Mouse (Mus musculus): Measurements from ENCODE around the gene Ttll5. TPM values are rescaled to one million over a fixed set of nuclear protein-coding genes. Genes with fewer than 3 reads are reported as not detected.

Ttll5 gene
- polyA plus RNA-seq, 2 experiments: 5.6 to 6.4 TPM

GRCm38 (mm10) chr12:86014174-86014573 lies 189.7 kb downstream of the Ttll5 start:
- H3K27ac ChIP-seq: no peak overlapping the region
- no peaks in the 10 kb centered on the region for H3K36me3 ChIP-seq (replicated peaks; ENCODE audit: control insufficient read depth, insufficient read depth, low read depth)
- TF ChIP-seq EP300 (IDR thresholded peaks at IDR 0.05; ENCODE audit: low read depth): no peak
- TF ChIP-seq CTCF (IDR thresholded peaks at IDR 0.05; ENCODE audit: low read depth): no peak
- H3K27me3 ChIP-seq (ENCODE audit: control insufficient read depth, insufficient read depth, low read length): no peaks in the 10 kb centered on the region
- WGBS (ENCODE audit: insufficient replicate concordance): 82% methylated on average over 2 of the region's 2 CpGs
- DNase-seq (ENCODE audit: low read depth in 3 of 3, low spot score in 3 of 3) (no peak), ATAC-seq (ENCODE audit: insufficient read depth) (no peak)
- H3K4me3 ChIP-seq (ENCODE audit: insufficient read depth in 1 of 2, low read depth in 2 of 2, low read length in 2 of 2): no peak overlapping the region
- no peak overlapping the region for H3K9ac ChIP-seq (replicated peaks)
- H3K4me1 ChIP-seq (replicated peaks; ENCODE audit: control insufficient read depth in 2 of 2, insufficient read depth in 2 of 2, low read length in 1 of 2): no peaks in the 10 kb centered on the region
- no peak overlapping the region for H3K4me2 ChIP-seq (ENCODE audit: low read depth)
- H3K9me3 ChIP-seq (ENCODE audit: control insufficient read depth, low read length): no peaks in the 10 kb centered on the region

GRCm38 (mm10) chr12:86014621-86015020 lies 190.2 kb downstream of the Ttll5 start:
- no peak for TF ChIP-seq CTCF (IDR thresholded peaks at IDR 0.05; ENCODE audit: low read depth)
- no peak for TF ChIP-seq EP300 (IDR thresholded peaks at IDR 0.05; ENCODE audit: low read depth)
- no peaks in the 10 kb centered on the region for H3K4me1 ChIP-seq (replicated peaks; ENCODE audit: control insufficient read depth in 2 of 2, insufficient read depth in 2 of 2, low read length in 1 of 2)
- H3K9me3 ChIP-seq (ENCODE audit: control insufficient read depth, low read length): no peaks in the 10 kb centered on the region
- no peak for ATAC-seq (ENCODE audit: insufficient read depth)
- no peak overlapping the region for H3K9ac ChIP-seq (replicated peaks)
- H3K4me3 ChIP-seq (ENCODE audit: insufficient read depth in 1 of 2, low read depth in 2 of 2, low read length in 2 of 2): no peak overlapping the region
- H3K27me3 ChIP-seq (ENCODE audit: control insufficient read depth, insufficient read depth, low read length): no peaks in the 10 kb centered on the region
- H3K27ac ChIP-seq: no peak overlapping the region
- H3K4me2 ChIP-seq (ENCODE audit: low read depth): no peak overlapping the region
- 65% methylated on average over 3 of the region's 3 CpGs for WGBS (ENCODE audit: insufficient replicate concordance)
- no peak for DNase-seq (ENCODE audit: low read depth in 3 of 3, low spot score in 3 of 3)
- H3K36me3 ChIP-seq (replicated peaks; ENCODE audit: control insufficient read depth, insufficient read depth, low read depth): no peaks in the 10 kb centered on the region

- DNase-seq (ENCODE audit: low read depth in 3 of 3, low spot score in 3 of 3) (no peak), ATAC-seq (ENCODE audit: insufficient read depth) (no peak)
- H3K27me3 ChIP-seq (ENCODE audit: control insufficient read depth, insufficient read depth, low read length): no peaks in the 10 kb centered on the region
- whole genome bisulfite sequencing (ENCODE audit: insufficient replicate concordance): 59% methylated on average over 2 of the region's 2 CpGs
- TF ChIP-seq EP300 (IDR thresholded peaks at IDR 0.05; ENCODE audit: low read depth): no peak
- H3K4me2 ChIP-seq (ENCODE audit: low read depth): no peak overlapping the region
- no peak overlapping the region for H3K4me3 ChIP-seq (ENCODE audit: insufficient read depth in 1 of 2, low read depth in 2 of 2, low read length in 2 of 2)
- H3K9me3 ChIP-seq (ENCODE audit: control insufficient read depth, low read length): no peaks in the 10 kb centered on the region
- no peaks in the 10 kb centered on the region for H3K36me3 ChIP-seq (replicated peaks; ENCODE audit: control insufficient read depth, insufficient read depth, low read depth)
- no peak overlapping the region for H3K27ac ChIP-seq
- H3K4me1 ChIP-seq (replicated peaks; ENCODE audit: control insufficient read depth in 2 of 2, insufficient read depth in 2 of 2, low read length in 1 of 2): no peaks in the 10 kb centered on the region
- no peak overlapping the region for H3K9ac ChIP-seq (replicated peaks)
These were observed 190.7 kb downstream of the Ttll5 start for GRCm38 (mm10) chr12:86015114-86015513.

GRCm38 (mm10) chr12:86017360-86017759 lies 192.9 kb downstream of the Ttll5 start:
- no peak for TF ChIP-seq EP300 (IDR thresholded peaks at IDR 0.05; ENCODE audit: low read depth)
- TF ChIP-seq CTCF (IDR thresholded peaks at IDR 0.05; ENCODE audit: low read depth): no peak
- no peaks in the 10 kb centered on the region for H3K9me3 ChIP-seq (ENCODE audit: control insufficient read depth, low read length)
- no peaks in the 10 kb centered on the region for H3K36me3 ChIP-seq (replicated peaks; ENCODE audit: control insufficient read depth, insufficient read depth, low read depth)
- H3K9ac ChIP-seq (replicated peaks): no peak overlapping the region
- H3K27me3 ChIP-seq (ENCODE audit: control insufficient read depth, insufficient read depth, low read length): no peaks in the 10 kb centered on the region
- H3K4me1 ChIP-seq (replicated peaks; ENCODE audit: control insufficient read depth in 2 of 2, insufficient read depth in 2 of 2, low read length in 1 of 2): no peaks in the 10 kb centered on the region
- WGBS (ENCODE audit: insufficient replicate concordance): 67% methylated on average over 5 of the region's 5 CpGs
- no peak overlapping the region for H3K4me2 ChIP-seq (ENCODE audit: low read depth)
- no peak overlapping the region for H3K4me3 ChIP-seq (ENCODE audit: insufficient read depth in 1 of 2, low read depth in 2 of 2, low read length in 2 of 2)
- DNase-seq (ENCODE audit: low read depth in 3 of 3, low spot score in 3 of 3): no peak
- no peak for ATAC-seq (ENCODE audit: insufficient read depth)
- no peak overlapping the region for H3K27ac ChIP-seq

GRCm38 (mm10) chr12:86021583-86021982 lies 197.1 kb downstream of the Ttll5 start:
- WGBS (ENCODE audit: insufficient replicate concordance): 73% methylated on average over 6 of the region's 6 CpGs
- no peak overlapping the region for H3K4me3 ChIP-seq (ENCODE audit: insufficient read depth in 1 of 2, low read depth in 2 of 2, low read length in 2 of 2)
- DNase-seq (ENCODE audit: low read depth in 3 of 3, low spot score in 3 of 3) (no peak), ATAC-seq (ENCODE audit: insufficient read depth) (no peak)
- H3K36me3 ChIP-seq (replicated peaks; ENCODE audit: control insufficient read depth, insufficient read depth, low read depth): no peaks in the 10 kb centered on the region
- H3K9me3 ChIP-seq (ENCODE audit: control insufficient read depth, low read length): no peaks in the 10 kb centered on the region
- H3K9ac ChIP-seq (replicated peaks): no peak overlapping the region
- H3K27ac ChIP-seq: no peak overlapping the region
- TF ChIP-seq EP300 (IDR thresholded peaks at IDR 0.05; ENCODE audit: low read depth) (no peak), CTCF (IDR thresholded peaks at IDR 0.05; ENCODE audit: low read depth) (no peak)
- H3K27me3 ChIP-seq (ENCODE audit: control insufficient read depth, insufficient read depth, low read length): no peaks in the 10 kb centered on the region
- no peaks in the 10 kb centered on the region; a peak in 1 of 4 replicates for H3K4me1 ChIP-seq (replicated peaks; ENCODE audit: control insufficient read depth in 2 of 2, insufficient read depth in 2 of 2, low read length in 1 of 2)
- H3K4me2 ChIP-seq (ENCODE audit: low read depth): no peak overlapping the region

All from liver, embryonic 14.5 days (tissue).